Mouse (Mus musculus) stomach, postnatal 0 days (tissue): ENCODE data around the gene Gmpr2. TPM values are rescaled to one million over a fixed set of nuclear protein-coding genes. Genes with fewer than 3 reads are reported as not detected.
A peak's percentile ranks its signal among the peaks of the same experiment; 100 is the strongest.

Source experiments
- ATAC-seq: fragments of 200-750 bp; cut with Nextera tagmentation; 2 replicates; pipeline ENCODE4 v1.8.0; 2017; ENCODE audit not compliant: low FRiP score, low TSS enrichment
- DNase-seq: peaks from one replicate; pipeline ENCODE4 v3.0.0-alpha.2; 2016; ENCODE audit warnings: low spot score
- H3K27ac ChIP-seq: fragments of 300-500 bp; sonication (generic); replicated peaks from 2 replicates; pipeline ENCODE4 v1.5.1; 2014; ENCODE audit warnings: mild to moderate bottlenecking, control low read depth
- H3K27me3 ChIP-seq: fragments of 300-500 bp; sonication (generic); 2 replicates; pipeline ENCODE4 v1.6.1; 2014; ENCODE audit warnings: low read length; ENCODE audit not compliant: control insufficient read depth, insufficient read depth
- H3K36me3 ChIP-seq: fragments of 300-500 bp; sonication (generic); 2 replicates; pipeline ENCODE4 v1.6.1; 2014; ENCODE audit warnings: low read length, mixed read lengths; ENCODE audit not compliant: control insufficient read depth, insufficient read depth
- H3K4me1 ChIP-seq: fragments of 300-500 bp; sonication (generic); replicated peaks from 2 replicates; pipeline ENCODE4 v1.6.1; 2014; ENCODE audit warnings: antibody characterized with exemption; ENCODE audit not compliant: control insufficient read depth, insufficient read depth
- H3K4me2 ChIP-seq: fragments of 300-500 bp; sonication (generic); replicated peaks from 2 replicates; pipeline ENCODE4 v1.6.1; 2014; ENCODE audit warnings: low read depth, mild to moderate bottlenecking, control low read depth, moderate library complexity
- H3K4me3 ChIP-seq: fragments of 300-500 bp; sonication (generic); 2 replicates; pipeline ENCODE4 v1.5.1; 2014; ENCODE audit warnings: low read depth, low read length, control low read depth
- H3K9ac ChIP-seq: fragments of 300-500 bp; sonication (generic); 2 replicates; pipeline ENCODE4 v1.6.1; 2014; ENCODE audit warnings: mild to moderate bottlenecking, low read length, control low read depth, mixed read lengths
- H3K9me3 ChIP-seq: fragments of 300-500 bp; sonication (generic); 2 replicates; pipeline ENCODE4 v1.6.1; 2016; ENCODE audit warnings: low read length; ENCODE audit not compliant: control insufficient read depth
- CTCF ChIP-seq: IDR thresholded peaks from 2 replicates; pipeline ENCODE4 v1.5.1; 2016; ENCODE audit warnings: antibody characterized with exemption, low read depth, mild to moderate bottlenecking, moderate library complexity
- EP300 ChIP-seq: optimal IDR thresholded peaks from 2 replicates; pipeline ENCODE3; 2016; ENCODE audit warnings: antibody characterized with exemption
- WGBS: fragments of 180-500 bp; shearing (Covaris S2); extraction: QIAGEN DNeasy Blood & Tissue Kit; methylation state at CpG from one replicate; pipeline ENCODE4 v1.1.7; 2014; 5-methylcytosine and 5-hydroxymethylcytosine counted together
- polyA plus RNA-seq: library from polyadenylated mRNA; unstranded; fragments of >200 nt; fragmentation: Nextera tagmentation; extraction: Ambion mirVana; gene quantifications from 2 replicates; pipeline ENCODE4 v1.2.1, GENCODE M21; 2015

Gene Gmpr2
- polyA plus RNA-seq, 1 experiment from 2014 or later = 24.8 TPM

DNA sequence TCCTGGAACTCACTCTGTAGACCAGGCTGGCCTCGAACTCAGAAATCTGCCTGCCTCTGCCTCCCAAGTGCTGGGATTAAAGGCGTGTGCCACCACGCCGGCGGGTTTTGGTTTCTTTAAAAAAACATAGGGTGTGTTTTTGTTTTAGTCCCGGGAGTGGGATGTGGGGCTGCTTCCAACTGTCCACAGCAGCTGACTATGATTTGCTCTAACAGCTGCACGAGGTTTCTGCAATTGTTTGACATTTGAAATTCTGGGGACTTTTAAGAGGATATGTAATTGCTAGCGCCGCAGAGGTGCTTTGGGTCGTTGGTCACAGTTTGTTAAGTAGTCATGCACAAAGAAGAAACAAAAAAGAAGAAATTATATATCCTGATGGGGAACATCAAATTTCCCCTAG lies 17.7 kb downstream of the Gmpr2 start:
- H3K4me2 ChIP-seq = no peak overlapping the region
- DNase-seq (no peak), ATAC-seq (no peak)
- no peak overlapping the region for H3K9ac ChIP-seq
- H3K27ac ChIP-seq = no peak overlapping the region
- H3K36me3 ChIP-seq = no peaks in the 10 kb centered on the region
- H3K4me3 ChIP-seq = no peak overlapping the region
- no peaks in the 10 kb centered on the region for H3K9me3 ChIP-seq
- WGBS = 56% methylated on average over 10 of the region's 10 CpGs
- no peaks in the 10 kb centered on the region for H3K4me1 ChIP-seq
- TF ChIP-seq CTCF (no peak), EP300 (no peak)
- no peaks in the 10 kb centered on the region for H3K27me3 ChIP-seq

DNA sequence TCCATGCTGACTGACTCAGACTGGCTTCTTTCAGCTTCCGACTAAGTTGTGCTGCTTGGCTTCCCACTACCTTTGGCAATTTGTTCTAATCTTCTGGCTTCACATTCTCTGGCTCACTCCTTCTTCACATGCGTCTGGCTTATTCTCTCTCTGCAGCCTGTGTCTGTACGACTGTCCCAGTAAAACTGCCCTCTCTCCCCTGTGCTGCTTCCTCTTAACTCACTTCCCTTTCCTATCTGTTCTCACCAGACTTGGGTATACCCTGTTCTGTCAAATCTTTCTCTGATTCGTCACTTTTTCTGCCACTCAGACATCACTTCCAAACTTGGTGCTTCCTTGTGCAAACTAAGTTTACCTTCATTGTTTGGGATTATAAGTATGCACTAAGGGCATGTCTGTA lies 25.5 kb downstream of the Gmpr2 start:
- Histone ChIP-seq H3K4me1 (no peaks in the 10 kb centered on the region), H3K4me3 (no peak overlapping the region), H3K4me2 (no peak overlapping the region), H3K9me3 (no peaks in the 10 kb centered on the region), H3K9ac (no peak overlapping the region), H3K27me3 (no peaks in the 10 kb centered on the region), H3K27ac (no peak overlapping the region), H3K36me3 (no peaks in the 10 kb centered on the region)
- ATAC-seq (no peak), DNase-seq (no peak)
- TF ChIP-seq EP300 (no peak), CTCF (no peak)
- WGBS = 77% methylated on average over 4 of the region's 4 CpGs

DNA sequence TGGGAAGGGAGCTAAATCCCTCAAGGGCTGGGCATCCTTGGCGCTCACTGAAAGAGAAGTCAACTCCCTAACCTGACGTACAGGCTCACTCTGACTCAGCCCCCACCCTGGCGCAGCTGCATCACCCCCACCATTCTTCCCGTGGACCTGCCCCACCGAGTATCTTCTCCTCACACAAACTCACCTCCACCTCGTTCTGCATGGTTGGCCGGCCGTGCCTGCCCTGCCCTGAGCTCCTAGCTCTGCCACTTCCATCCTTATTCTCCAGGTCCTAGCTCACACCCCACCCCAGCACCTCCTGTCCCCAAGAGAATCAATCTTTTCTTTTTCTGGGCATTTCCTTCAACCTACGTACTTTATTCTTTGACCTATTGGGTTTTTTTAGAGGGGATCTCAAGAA lies 29.4 kb downstream of the Gmpr2 start:
- H3K27ac ChIP-seq = no peak overlapping the region
- DNase-seq (no peak), ATAC-seq (no peak)
- H3K9ac ChIP-seq = no peak overlapping the region
- no peaks in the 10 kb centered on the region for H3K27me3 ChIP-seq
- H3K4me3 ChIP-seq = no peak overlapping the region
- no peaks in the 10 kb centered on the region for H3K36me3 ChIP-seq
- H3K4me1 ChIP-seq = no peaks in the 10 kb centered on the region
- WGBS = 47% methylated on average over 9 of the region's 9 CpGs
- TF ChIP-seq EP300 (no peak), CTCF (no peak)
- no peak overlapping the region for H3K4me2 ChIP-seq
- no peaks in the 10 kb centered on the region for H3K9me3 ChIP-seq

DNA sequence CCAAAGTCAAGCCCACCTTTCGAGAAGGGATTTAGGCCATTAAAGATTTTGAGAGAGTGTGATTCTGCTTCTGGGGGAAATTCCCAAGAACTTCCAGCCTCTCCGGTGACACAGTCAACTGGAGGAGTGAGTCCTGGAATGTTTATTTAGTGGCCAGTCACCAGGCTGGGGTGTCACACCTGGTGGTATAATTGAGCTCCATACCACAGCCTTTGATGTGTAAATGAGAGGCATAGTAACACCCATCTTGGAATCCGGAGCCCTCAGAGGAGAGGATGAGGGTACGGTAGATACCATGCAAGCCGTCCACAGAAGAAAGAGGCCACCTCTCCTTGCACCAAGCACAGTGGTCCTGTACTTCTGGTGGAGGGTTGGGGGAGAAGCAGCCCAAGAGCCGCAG lies 31.0 kb downstream of the Gmpr2 start:
- Histone ChIP-seq H3K4me2 (no peak overlapping the region), H3K4me1 (no peaks in the 10 kb centered on the region), H3K27me3 (no peaks in the 10 kb centered on the region), H3K36me3 (no peaks in the 10 kb centered on the region; the same call in 1 of the 2 replicates), H3K9ac (no peak overlapping the region), H3K4me3 (no peak overlapping the region), H3K9me3 (no peaks in the 10 kb centered on the region), H3K27ac (0 out of 2 replicates have a peak overlapping the region, but pooled peaks have one; percentile 9)
- WGBS = 43% methylated on average over 6 of the region's 6 CpGs
- no peak for DNase-seq
- TF ChIP-seq EP300 = no peak
- TF ChIP-seq CTCF = no peak
- ATAC-seq = no peak

DNA sequence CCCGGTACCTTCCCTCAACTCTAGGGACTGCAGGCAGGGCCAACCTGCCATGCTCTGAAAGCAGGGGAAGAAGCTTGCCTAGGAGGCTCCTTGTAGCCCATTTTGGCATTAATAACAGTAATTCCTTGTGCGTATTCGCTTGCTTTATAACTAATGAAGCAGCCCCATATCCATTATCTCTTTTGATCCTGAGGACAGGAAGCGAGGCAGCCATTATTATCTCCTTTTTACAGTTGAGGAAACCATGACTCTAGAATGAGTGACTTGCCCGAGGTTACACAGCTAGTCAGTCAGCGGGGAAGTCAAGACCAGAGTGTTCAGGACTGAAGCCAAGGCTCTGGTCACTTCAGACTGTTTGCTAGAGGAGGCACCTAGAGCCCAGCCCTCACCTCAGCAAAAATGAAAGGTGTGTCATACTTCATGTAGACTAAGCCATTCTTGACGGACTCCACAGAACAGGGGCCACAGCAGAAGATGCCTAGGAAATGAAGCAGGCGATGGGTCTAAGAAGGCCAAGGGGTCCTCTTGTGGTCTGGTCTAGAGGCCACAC lies 34.4 kb downstream of the Gmpr2 start:
- Histone ChIP-seq H3K4me1 (no peaks in the 10 kb centered on the region), H3K27ac (0 out of 2 replicates have a peak overlapping the region, but pooled peaks have one; percentile 18), H3K9ac (no peak overlapping the region), H3K4me3 (no peak overlapping the region), H3K36me3 (no peaks in the 10 kb centered on the region; the same call in 1 of the 2 replicates), H3K27me3 (no peaks in the 10 kb centered on the region), H3K4me2 (no peak overlapping the region), H3K9me3 (no peaks in the 10 kb centered on the region)
- DNase-seq = peak; percentile 37
- 77% methylated on average over 8 of the region's 8 CpGs for WGBS
- peak; percentile 75 for ATAC-seq
- no peak for TF ChIP-seq EP300
- no peak for TF ChIP-seq CTCF

DNA sequence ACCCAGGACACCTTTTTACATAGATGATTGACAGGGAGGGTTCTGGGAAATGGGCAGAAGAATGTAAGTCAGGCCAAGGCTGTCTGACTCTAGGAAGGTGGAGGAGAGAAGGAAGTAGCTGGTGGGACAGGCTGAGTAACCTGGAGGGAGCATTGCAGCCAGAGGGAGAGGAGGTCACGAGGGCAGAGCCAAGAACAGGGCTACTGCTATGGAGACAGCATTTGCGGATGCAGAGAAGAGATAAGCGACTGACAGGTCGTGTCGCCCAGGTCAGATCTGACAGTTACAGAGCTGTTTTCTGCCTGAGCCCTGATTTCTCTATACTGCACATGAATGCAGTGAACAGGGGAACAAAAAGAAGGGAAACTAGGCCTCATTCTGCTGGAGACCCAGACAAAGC lies 35.7 kb downstream of the Gmpr2 start:
- TF ChIP-seq CTCF (no peak), EP300 (no peak)
- H3K27ac ChIP-seq = no peak overlapping the region
- no peaks in the 10 kb centered on the region for H3K27me3 ChIP-seq
- DNase-seq (no peak), ATAC-seq (no peak)
- H3K4me3 ChIP-seq = no peak overlapping the region
- no peaks in the 10 kb centered on the region for H3K9me3 ChIP-seq
- H3K9ac ChIP-seq = 0 out of 2 replicates have a peak overlapping the region, but pooled peaks have one; percentile 14
- H3K36me3 ChIP-seq = no peaks in the 10 kb centered on the region; the same call in 1 of the 2 replicates
- WGBS = 63% methylated on average over 5 of the region's 5 CpGs
- no peaks in the 10 kb centered on the region for H3K4me1 ChIP-seq
- H3K4me2 ChIP-seq = no peak overlapping the region
